Mouse (Mus musculus) heart, postnatal 0 days (tissue): ENCODE data around the gene P4ha2.

ENCODE experiments used
- CTCF ChIP-seq: IDR thresholded peaks from 2 replicates; pipeline ENCODE4 v1.5.1; 2016; ENCODE audit warnings: antibody characterized with exemption, control low read depth, low read depth
- EP300 ChIP-seq: IDR thresholded peaks from 2 replicates; pipeline ENCODE4 v1.6.1; 2016; ENCODE audit warnings: antibody characterized with exemption, low read depth

DNA sequence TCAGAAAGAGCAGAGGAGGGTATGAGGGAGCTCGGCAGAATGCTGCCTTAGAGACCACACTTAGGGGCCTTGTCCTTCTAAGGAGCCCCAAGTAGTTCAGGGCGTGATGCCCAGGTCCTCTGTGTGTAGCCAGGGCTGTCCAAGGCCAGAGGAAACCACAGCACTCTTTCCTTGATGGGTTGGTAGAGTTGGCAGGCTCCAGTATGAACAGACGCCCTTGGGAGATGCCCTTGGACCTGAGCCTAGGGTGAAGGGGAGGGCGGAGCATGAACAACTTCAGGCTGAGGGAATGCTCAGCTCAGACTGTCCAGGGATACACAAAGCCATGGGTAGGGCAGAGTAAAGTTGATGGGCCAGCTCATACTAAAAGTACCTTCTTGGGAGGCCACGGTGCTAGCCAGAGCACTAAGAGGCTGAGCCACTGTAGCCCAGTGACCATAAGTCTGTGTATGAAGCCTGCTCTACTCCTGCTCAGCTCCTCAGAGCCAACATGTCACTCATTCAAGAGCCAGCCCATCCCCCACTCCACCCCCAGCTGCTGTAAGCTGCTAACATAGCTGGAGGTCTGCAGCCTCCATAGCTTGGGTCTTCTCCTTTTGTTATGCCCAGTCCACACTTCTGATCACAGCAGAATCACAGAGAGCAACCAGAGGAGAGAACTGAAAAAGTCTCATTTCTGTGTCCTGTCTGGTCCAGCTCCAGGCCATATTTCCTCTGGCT lies 28.0 kb upstream of the P4ha2 start:
- TF ChIP-seq CTCF = no peak
- TF ChIP-seq EP300 = no peak
